Mouse (Mus musculus): ENCODE measurements around the gene Pced1b. TPM values are rescaled to one million over a fixed set of nuclear protein-coding genes. Genes with fewer than 3 reads are reported as not detected.

Gene Pced1b
- total and polyA plus RNA-seq, 3 experiments, result 3.6 to 3.9 (median 3.8) TPM

- intact Hi-C loops (cut with DNase I), result no loop called here
- TF ChIP-seq EP300 (IDR thresholded peaks at IDR 0.05; ENCODE audit: insufficient read depth, low read depth, low read length), result no peak
- no peak for TF ChIP-seq POLR2A (IDR thresholded peaks at IDR 0.05; ENCODE audit: insufficient read depth, low read depth, low read length)
- TF ChIP-seq CTCF (IDR thresholded peaks at IDR 0.05), result no peak
- Histone ChIP-seq H3K36me3 (ENCODE audit: control insufficient read depth, insufficient read depth, low read length) (no peaks in the 10 kb centered on the region), H3K27ac (no peak overlapping the region), H3K4me1 (ENCODE audit: control insufficient read depth, insufficient read depth, low read length) (peaks cover 2% of the 10 kb centered on the region), H3K79me2 (replicated peaks; ENCODE audit: control insufficient read depth, insufficient read depth, low read length) (no peaks in the 10 kb centered on the region), H3K4me3 (no peak overlapping the region), H3K27me3 (ENCODE audit: control insufficient read depth, insufficient read depth, low read length) (no peaks in the 10 kb centered on the region), H3K9ac (ENCODE audit: low read depth, low read length) (no peak overlapping the region)
- no peak for DNase-seq
- 77% methylated on average over 8 of the region's 8 CpGs for WGBS
Observed at GRCm38 (mm10) chr15:97342945-97343344, 96.0 kb downstream of the Pced1b start.

- intact Hi-C loops (cut with DNase I), result no loop called here
- H3K27ac ChIP-seq, result no peak overlapping the region
- DNase-seq, result no peak
- no peaks in the 10 kb centered on the region for H3K79me2 ChIP-seq (replicated peaks; ENCODE audit: control insufficient read depth, insufficient read depth, low read length)
- no peaks in the 10 kb centered on the region for H3K4me1 ChIP-seq (ENCODE audit: control insufficient read depth, insufficient read depth, low read length)
- no peak overlapping the region for H3K9ac ChIP-seq (ENCODE audit: low read depth, low read length)
- H3K27me3 ChIP-seq (ENCODE audit: control insufficient read depth, insufficient read depth, low read length), result no peaks in the 10 kb centered on the region
- no peak overlapping the region for H3K4me3 ChIP-seq
- WGBS, result 92% methylated on average over 9 of the region's 9 CpGs
- no peak for TF ChIP-seq EP300 (IDR thresholded peaks at IDR 0.05; ENCODE audit: insufficient read depth, low read depth, low read length)
- no peak for TF ChIP-seq POLR2A (IDR thresholded peaks at IDR 0.05; ENCODE audit: insufficient read depth, low read depth, low read length)
- no peak for TF ChIP-seq CTCF (IDR thresholded peaks at IDR 0.05)
- H3K36me3 ChIP-seq (ENCODE audit: control insufficient read depth, insufficient read depth, low read length), result no peaks in the 10 kb centered on the region
Observed at GRCm38 (mm10) chr15:97343921-97344320, 97.0 kb downstream of the Pced1b start.

- no peak for TF ChIP-seq CTCF (IDR thresholded peaks at IDR 0.05)
- no peak for TF ChIP-seq EP300 (IDR thresholded peaks at IDR 0.05; ENCODE audit: insufficient read depth, low read depth, low read length)
- no peak for TF ChIP-seq POLR2A (IDR thresholded peaks at IDR 0.05; ENCODE audit: insufficient read depth, low read depth, low read length)
- H3K4me3 ChIP-seq, result no peak overlapping the region
- no peaks in the 10 kb centered on the region for H3K27me3 ChIP-seq (ENCODE audit: control insufficient read depth, insufficient read depth, low read length)
- H3K36me3 ChIP-seq (ENCODE audit: control insufficient read depth, insufficient read depth, low read length), result no peaks in the 10 kb centered on the region
- intact Hi-C loops (cut with DNase I), result no loop called here
- H3K9ac ChIP-seq (ENCODE audit: low read depth, low read length), result no peak overlapping the region
- WGBS, result 89% methylated on average over 9 of the region's 9 CpGs
- no peaks in the 10 kb centered on the region for H3K4me1 ChIP-seq (ENCODE audit: control insufficient read depth, insufficient read depth, low read length)
- no peaks in the 10 kb centered on the region for H3K79me2 ChIP-seq (replicated peaks; ENCODE audit: control insufficient read depth, insufficient read depth, low read length)
- DNase-seq, result no peak
- no peak overlapping the region for H3K27ac ChIP-seq
Observed at GRCm38 (mm10) chr15:97345110-97345509, 98.2 kb downstream of the Pced1b start.

GRCm38 (mm10) chr15:97345917-97346316, 99.0 kb downstream of the Pced1b start:
- Histone ChIP-seq H3K4me3 (no peak overlapping the region), H3K4me1 (ENCODE audit: control insufficient read depth, insufficient read depth, low read length) (peaks cover 4% of the 10 kb centered on the region), H3K79me2 (replicated peaks; ENCODE audit: control insufficient read depth, insufficient read depth, low read length) (no peaks in the 10 kb centered on the region), H3K36me3 (ENCODE audit: control insufficient read depth, insufficient read depth, low read length) (no peaks in the 10 kb centered on the region), H3K27ac (no peak overlapping the region), H3K27me3 (ENCODE audit: control insufficient read depth, insufficient read depth, low read length) (no peaks in the 10 kb centered on the region), H3K9ac (ENCODE audit: low read depth, low read length) (no peak overlapping the region)
- no peak for DNase-seq
- WGBS, result 89% methylated on average over 6 of the region's 6 CpGs
- intact Hi-C loops (cut with DNase I), result no loop called here
- TF ChIP-seq POLR2A (IDR thresholded peaks at IDR 0.05; ENCODE audit: insufficient read depth, low read depth, low read length), result no peak
- no peak for TF ChIP-seq CTCF (IDR thresholded peaks at IDR 0.05)
- TF ChIP-seq EP300 (IDR thresholded peaks at IDR 0.05; ENCODE audit: insufficient read depth, low read depth, low read length), result no peak

- WGBS, result 88% methylated on average over 5 of the region's 5 CpGs
- DNase-seq, result no peak
- peaks cover 6% of the 10 kb centered on the region for H3K4me1 ChIP-seq (ENCODE audit: control insufficient read depth, insufficient read depth, low read length)
- intact Hi-C loops (cut with DNase I), result no loop called here
- no peak overlapping the region for H3K4me3 ChIP-seq
- H3K36me3 ChIP-seq (ENCODE audit: control insufficient read depth, insufficient read depth, low read length), result no peaks in the 10 kb centered on the region
- no peak overlapping the region for H3K27ac ChIP-seq
- H3K9ac ChIP-seq (ENCODE audit: low read depth, low read length), result no peak overlapping the region
- no peaks in the 10 kb centered on the region for H3K79me2 ChIP-seq (replicated peaks; ENCODE audit: control insufficient read depth, insufficient read depth, low read length)
- TF ChIP-seq CTCF (IDR thresholded peaks at IDR 0.05) (no peak), EP300 (IDR thresholded peaks at IDR 0.05; ENCODE audit: insufficient read depth, low read depth, low read length) (no peak), POLR2A (IDR thresholded peaks at IDR 0.05; ENCODE audit: insufficient read depth, low read depth, low read length) (no peak)
- H3K27me3 ChIP-seq (ENCODE audit: control insufficient read depth, insufficient read depth, low read length), result no peaks in the 10 kb centered on the region
Observed at GRCm38 (mm10) chr15:97346413-97346812, 99.5 kb downstream of the Pced1b start.

- intact Hi-C loops (cut with DNase I), result no loop called here
- no peaks in the 10 kb centered on the region for H3K79me2 ChIP-seq (replicated peaks; ENCODE audit: control insufficient read depth, insufficient read depth, low read length)
- no peak overlapping the region for H3K4me3 ChIP-seq
- WGBS, result 78% methylated on average over 4 of the region's 4 CpGs
- TF ChIP-seq POLR2A (IDR thresholded peaks at IDR 0.05; ENCODE audit: insufficient read depth, low read depth, low read length) (no peak), EP300 (IDR thresholded peaks at IDR 0.05; ENCODE audit: insufficient read depth, low read depth, low read length) (no peak), CTCF (IDR thresholded peaks at IDR 0.05) (no peak)
- H3K9ac ChIP-seq (ENCODE audit: low read depth, low read length), result no peak overlapping the region
- H3K4me1 ChIP-seq (ENCODE audit: control insufficient read depth, insufficient read depth, low read length), result peaks cover 6% of the 10 kb centered on the region
- no peaks in the 10 kb centered on the region for H3K36me3 ChIP-seq (ENCODE audit: control insufficient read depth, insufficient read depth, low read length)
- no peak overlapping the region for H3K27ac ChIP-seq
- no peak for DNase-seq
- H3K27me3 ChIP-seq (ENCODE audit: control insufficient read depth, insufficient read depth, low read length), result no peaks in the 10 kb centered on the region
Observed at GRCm38 (mm10) chr15:97346897-97347296, 100.0 kb downstream of the Pced1b start.

Data from heart, adult 2 months (tissue).